Mouse (Mus musculus) heart, adult 11 months (tissue): ENCODE measurements around the gene Adora1.
"Not testable (repeated sequence)": the region's sequence is repeated elsewhere in the genome, so short reads cannot be mapped to it uniquely, and the experiment has no call there.

Experiments
- DNase-seq: peaks from one replicate; pipeline ENCODE4 v3.0.0; 2022

Gene Adora1

GRCm38 (mm10) chr1:134235391-134235921, at the start of gene Adora1:
Adora1 (minus strand) TSS chr1:134235431.
- peak; percentile 87 for DNase-seq

GRCm38 (mm10) chr1:134283108-134283507, 47.9 kb upstream of the Adora1 start:
- no peak for DNase-seq

- DNase-seq, result no peak
Measured at GRCm38 (mm10) chr1:134282342-134282741, 47.1 kb upstream of the Adora1 start.

GRCm38 (mm10) chr1:134281563-134281962, 46.3 kb upstream of the Adora1 start:
- no peak for DNase-seq

- DNase-seq, result no peak
Measured at GRCm38 (mm10) chr1:134280174-134280573, 44.9 kb upstream of the Adora1 start.

GRCm38 (mm10) chr1:134276823-134277222, 41.6 kb upstream of the Adora1 start:
- DNase-seq, result no peak

- peak; percentile 93 for DNase-seq
Measured at GRCm38 (mm10) chr1:134275616-134276464, 40.6 kb upstream of the Adora1 start.

GRCm38 (mm10) chr1:134274483-134274920, 39.3 kb upstream of the Adora1 start:
- no peak for DNase-seq

- DNase-seq, result no peak
Measured at GRCm38 (mm10) chr1:134273493-134274395, 38.5 kb upstream of the Adora1 start.

- no peak for DNase-seq
Measured at GRCm38 (mm10) chr1:134272754-134273250, 37.6 kb upstream of the Adora1 start.

- DNase-seq, result no peak
Measured at GRCm38 (mm10) chr1:134270026-134270425, 34.8 kb upstream of the Adora1 start.

- DNase-seq, result no peak
Measured at GRCm38 (mm10) chr1:134265797-134266196, 30.6 kb upstream of the Adora1 start.

GRCm38 (mm10) chr1:134264341-134264740, 29.1 kb upstream of the Adora1 start:
- no peak for DNase-seq

GRCm38 (mm10) chr1:134249681-134250080, 14.4 kb upstream of the Adora1 start:
- not testable (repeated sequence) for DNase-seq

- DNase-seq, result peak; percentile 91
Measured at GRCm38 (mm10) chr1:134246590-134246989, 11.4 kb upstream of the Adora1 start.

- peak; percentile 90 for DNase-seq
Measured at GRCm38 (mm10) chr1:134245004-134245717, 9.9 kb upstream of the Adora1 start.

GRCm38 (mm10) chr1:134243948-134244914, 9.0 kb upstream of the Adora1 start:
- DNase-seq, result peak; percentile 97

GRCm38 (mm10) chr1:134243505-134243904, 8.3 kb upstream of the Adora1 start:
- no peak for DNase-seq

- DNase-seq, result no peak
Measured at GRCm38 (mm10) chr1:134242286-134242685, 7.1 kb upstream of the Adora1 start.

GRCm38 (mm10) chr1:134241298-134241697, 6.1 kb upstream of the Adora1 start:
- no peak for DNase-seq

GRCm38 (mm10) chr1:134240701-134241100, 5.5 kb upstream of the Adora1 start:
- no peak for DNase-seq
